Mouse (Mus musculus) thymus, adult 2 months (tissue): ENCODE results near the gene Sema4g. TPM values are rescaled to one million over a fixed set of nuclear protein-coding genes. Genes with fewer than 3 reads are reported as not detected.
"Not testable (repeated sequence)": the region's sequence is repeated elsewhere in the genome, so short reads cannot be mapped to it uniquely, and the experiment has no call there.

Experiments
- DNase-seq: peaks from one replicate; pipeline ENCODE4 v3.0.0; 2021
- H3K27ac ChIP-seq: fragments of 200-500 bp; 2 replicates; pipeline ENCODE4 v1.5.1; 2012; ENCODE audit warnings: low read length, control low read depth; ENCODE audit not compliant: control insufficient read depth, insufficient read depth
- H3K27me3 ChIP-seq: fragments of 200-500 bp; 2 replicates; pipeline ENCODE4 v1.6.1; 2012; ENCODE audit warnings: mild to moderate bottlenecking, low read length, moderate library complexity, mixed read lengths; ENCODE audit not compliant: control insufficient read depth, insufficient read depth
- H3K36me3 ChIP-seq: fragments of 200-500 bp; 2 replicates; pipeline ENCODE4 v1.6.1; 2012; ENCODE audit warnings: mild to moderate bottlenecking, low read length, moderate library complexity; ENCODE audit not compliant: control insufficient read depth, insufficient read depth
- H3K4me1 ChIP-seq: fragments of 200-500 bp; replicated peaks from 2 replicates; pipeline ENCODE4 v1.6.1; 2012; ENCODE audit warnings: low read length; ENCODE audit not compliant: control insufficient read depth, insufficient read depth
- H3K4me3 ChIP-seq: fragments of 200-500 bp; 2 replicates; pipeline ENCODE4 v1.5.1; 2012; ENCODE audit warnings: mild to moderate bottlenecking, low read length, control low read depth, moderate library complexity; ENCODE audit not compliant: control insufficient read depth, insufficient read depth
- CTCF ChIP-seq: fragments of 200-500 bp; IDR thresholded peaks from 2 replicates; pipeline ENCODE4 v1.5.1; 2012; ENCODE audit warnings: mild to moderate bottlenecking, control low read depth, low read length, moderate library complexity, borderline replicate concordance; ENCODE audit not compliant: control insufficient read depth, poor library complexity, insufficient read depth; ENCODE audit errors: extremely low read depth
- POLR2A ChIP-seq: fragments of 200-500 bp; IDR thresholded peaks from 2 replicates; pipeline ENCODE4 v1.6.1; 2012; ENCODE audit warnings: mild to moderate bottlenecking, low read length, control low read depth, moderate library complexity; ENCODE audit not compliant: control insufficient read depth, poor library complexity, insufficient read depth; ENCODE audit errors: extremely low read depth
- WGBS: fragments of 180-500 bp; shearing (Covaris S2); methylation state at CpG from one replicate; pipeline ENCODE4 v1.1.7; 2018; 5-methylcytosine and 5-hydroxymethylcytosine counted together
- polyA plus RNA-seq: library from polyadenylated mRNA; depleted of rRNA; stranded (reverse); fragments of >200 nt; gene quantifications from 2 replicates; pipeline ENCODE4 v1.2.3, GENCODE M21; 2012

Gene Sema4g
- polyA plus RNA-seq, 1 experiment = 13.7 TPM

GRCm38 (mm10) chr19:45032570-45033332, 43.9 kb downstream of the Sema4g start:
- Histone ChIP-seq H3K4me1 (peaks cover 6% of the 10 kb centered on the region; the same call in 1 of the 2 replicates), H3K36me3 (no peaks in the 10 kb centered on the region), H3K4me3 (no peak overlapping the region), H3K27ac (no peak overlapping the region), H3K27me3 (no peaks in the 10 kb centered on the region)
- no peak for TF ChIP-seq POLR2A
- no peak for TF ChIP-seq CTCF
- no peak for DNase-seq
- 61% methylated on average over 17 of the region's 17 CpGs for WGBS

- peak; percentile 54 for DNase-seq
- Histone ChIP-seq H3K4me3 (no peak overlapping the region), H3K27me3 (no peaks in the 10 kb centered on the region), H3K4me1 (0 out of 2 replicates have a peak, but pooled peaks cover 4% of the 10 kb centered on the region), H3K27ac (no peak overlapping the region), H3K36me3 (no peaks in the 10 kb centered on the region)
- 54% methylated on average over 16 of the region's 16 CpGs for WGBS
- TF ChIP-seq CTCF = peak; percentile 45; the same call in 1 of the 2 replicates
- no peak for TF ChIP-seq POLR2A
Observed at GRCm38 (mm10) chr19:45036867-45037266, 48.0 kb downstream of the Sema4g start.

DNA sequence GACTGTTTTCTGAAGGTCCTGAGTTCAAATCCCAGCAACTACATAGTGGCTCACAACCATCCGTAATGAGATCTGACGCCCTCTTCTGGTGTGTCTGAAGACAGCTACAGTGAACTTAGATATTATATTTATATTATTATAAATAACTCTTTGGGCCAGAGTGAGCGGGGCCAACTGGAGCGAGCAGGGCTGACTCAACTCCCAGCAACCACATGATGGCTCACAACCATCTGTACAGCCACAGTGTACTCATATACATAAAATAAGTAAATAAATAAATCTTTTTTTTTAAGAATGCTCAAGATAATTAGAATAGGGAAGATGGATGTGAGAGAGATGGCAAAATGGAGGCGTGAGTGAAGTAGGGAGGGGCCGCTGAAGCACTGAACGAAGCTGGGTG, 49.3 kb downstream of the Sema4g start:
- 90% methylated on average over 7 of the region's 7 CpGs for WGBS
- not testable (repeated sequence) for DNase-seq, H3K27me3 ChIP-seq, H3K36me3 ChIP-seq, H3K4me3 ChIP-seq, H3K4me1 ChIP-seq, H3K27ac ChIP-seq

- no peak for DNase-seq
- Histone ChIP-seq H3K4me3 (no peak overlapping the region), H3K4me1 (no peaks in the 10 kb centered on the region), H3K27me3 (no peaks in the 10 kb centered on the region; the same call in 1 of the 2 replicates), H3K36me3 (no peaks in the 10 kb centered on the region), H3K27ac (no peak overlapping the region)
- TF ChIP-seq POLR2A = no peak
- TF ChIP-seq CTCF = no peak
- 76% methylated on average over 13 of the region's 13 CpGs for WGBS
Observed at GRCm38 (mm10) chr19:45040214-45040613, 51.3 kb downstream of the Sema4g start.

GRCm38 (mm10) chr19:45044389-45044927, 55.6 kb downstream of the Sema4g start:
- Histone ChIP-seq H3K4me1 (peaks cover 21% of the 10 kb centered on the region), H3K4me3 (no peak overlapping the region), H3K36me3 (no peaks in the 10 kb centered on the region), H3K27ac (no peak overlapping the region), H3K27me3 (no peaks in the 10 kb centered on the region; the same call in 1 of the 2 replicates)
- no peak for DNase-seq
- TF ChIP-seq CTCF = no peak
- 72% methylated on average over 11 of the region's 11 CpGs for WGBS

- Histone ChIP-seq H3K27me3 (no peaks in the 10 kb centered on the region; the same call in 1 of the 2 replicates), H3K36me3 (no peaks in the 10 kb centered on the region; the same call in 1 of the 2 replicates), H3K4me1 (peaks cover 21% of the 10 kb centered on the region), H3K27ac (no peak overlapping the region), H3K4me3 (no peak overlapping the region)
- TF ChIP-seq CTCF = no peak
- TF ChIP-seq POLR2A = no peak
- no peak for DNase-seq
- WGBS = 76% methylated on average over 15 of the region's 15 CpGs
Observed at GRCm38 (mm10) chr19:45045236-45045635, 56.3 kb downstream of the Sema4g start.
